Mouse (Mus musculus): Measurements from ENCODE around the gene Upp2.

DNA sequence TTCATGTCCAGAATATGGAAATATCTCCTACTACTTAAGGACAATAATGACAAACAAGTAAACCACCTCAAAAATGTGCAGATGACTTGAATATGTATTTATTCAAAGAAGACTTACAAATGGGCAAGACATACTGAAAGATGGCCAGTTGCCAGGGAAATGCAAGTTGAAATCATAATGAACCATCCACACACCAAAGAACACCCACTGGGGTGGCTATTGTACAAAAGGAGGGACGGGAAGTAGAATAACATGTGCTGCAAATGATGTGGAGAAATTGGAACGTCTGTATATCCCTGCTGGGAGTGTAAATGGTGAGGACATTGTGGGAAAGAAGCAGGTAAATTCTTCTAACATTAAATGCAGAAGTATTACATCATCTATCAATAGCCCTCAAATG is 245.8 kb downstream of the Upp2 start:
- TF ChIP-seq POLR2A (IDR thresholded peaks at IDR 0.05; ENCODE audit: extremely low read depth, insufficient read depth, low read length) (no peak), CTCF (IDR thresholded peaks at IDR 0.05; ENCODE audit: low read depth, low read length) (no peak)
